Mouse (Mus musculus) forebrain, embryonic 10.5 days (tissue): ENCODE results near the gene Lkaaear1. TPM values are rescaled to one million over a fixed set of nuclear protein-coding genes. Genes with fewer than 3 reads are reported as not detected.

Source experiments
- DNase-seq: peaks from one replicate; pipeline ENCODE4 v3.0.0-alpha.2; 2017; ENCODE audit warnings: low spot score; ENCODE audit errors: extremely low spot score
- H3K27ac ChIP-seq: fragments of 300-500 bp; sonication (generic); 2 replicates; pipeline ENCODE4 v1.5.1; 2016; ENCODE audit warnings: mild to moderate bottlenecking
- H3K27me3 ChIP-seq: fragments of 300-500 bp; sonication (generic); 2 replicates; pipeline ENCODE4 v1.6.1; 2016; ENCODE audit warnings: mild to moderate bottlenecking; ENCODE audit not compliant: poor library complexity, severe bottlenecking
- H3K36me3 ChIP-seq: fragments of 300-500 bp; sonication (generic); replicated peaks from 2 replicates; pipeline ENCODE4 v1.6.1; 2016; ENCODE audit warnings: mild to moderate bottlenecking, moderate library complexity
- H3K4me1 ChIP-seq: fragments of 300-500 bp; sonication (generic); 2 replicates; pipeline ENCODE4 v1.6.1; 2016
- H3K4me3 ChIP-seq: fragments of 300-500 bp; sonication (generic); 2 replicates; pipeline ENCODE4 v1.5.1; 2016; ENCODE audit warnings: mild to moderate bottlenecking, moderate library complexity
- H3K9me3 ChIP-seq: fragments of 300-500 bp; sonication (generic); 2 replicates; pipeline ENCODE4 v1.6.1; 2016; ENCODE audit warnings: mild to moderate bottlenecking, moderate library complexity
- WGBS: fragments of 180-500 bp; shearing (Covaris S2); methylation state at CpG from one replicate; pipeline ENCODE4 v1.1.7; 2016; 5-methylcytosine and 5-hydroxymethylcytosine counted together
- polyA plus RNA-seq: library from polyadenylated mRNA; unstranded; fragments of >200 nt; fragmentation: Nextera tagmentation; extraction: Ambion mirVana; gene quantifications from 2 replicates; pipeline ENCODE4 v1.2.1, GENCODE M21; 2016

Gene Lkaaear1
- polyA plus RNA-seq, 1 experiment from 2014 or later: not detected

GRCm38 (mm10) chr2:181662620-181663297 is 35.5 kb downstream of the Lkaaear1 start:
- Histone ChIP-seq H3K27ac (peak overlapping the region; percentile 53; the same call in 1 of the 2 replicates), H3K36me3 (peaks cover 7% of the 10 kb centered on the region; the same call in 1 of the 2 replicates), H3K27me3 (peaks cover 9% of the 10 kb centered on the region), H3K9me3 (no peaks in the 10 kb centered on the region), H3K4me3 (no peak overlapping the region), H3K4me1 (peaks cover 37% of the 10 kb centered on the region)
- DNase-seq: no peak
- 88% methylated on average over 3 of the region's 3 CpGs for WGBS

- peak overlapping the region; percentile 26; the same call in 1 of the 2 replicates for H3K27ac ChIP-seq
- WGBS: 11% methylated on average over 9 of the region's 9 CpGs
Observed at GRCm38 (mm10) chr2:181659609-181660055, 38.6 kb downstream of the Lkaaear1 start.

GRCm38 (mm10) chr2:181658930-181659555 is 39.2 kb downstream of the Lkaaear1 start:
- Histone ChIP-seq H3K9me3 (no peaks in the 10 kb centered on the region), H3K4me3 (no peak overlapping the region), H3K4me1 (peaks cover 40% of the 10 kb centered on the region), H3K27ac (no peak overlapping the region), H3K27me3 (no peaks in the 10 kb centered on the region), H3K36me3 (peaks cover 43% of the 10 kb centered on the region)
- no peak for DNase-seq
- WGBS: 33% methylated on average over 17 of the region's 17 CpGs

More at GRCm38 (mm10) chr2:181659609-181660055, 38.6 kb downstream of the Lkaaear1 start:
- Histone ChIP-seq H3K27me3 (no peaks in the 10 kb centered on the region), H3K36me3 (peaks cover 37% of the 10 kb centered on the region), H3K4me3 (no peak overlapping the region), H3K9me3 (no peaks in the 10 kb centered on the region), H3K4me1 (peaks cover 40% of the 10 kb centered on the region)
- peak; percentile 60 for DNase-seq

GRCm38 (mm10) chr2:181658528-181658927 is 39.7 kb downstream of the Lkaaear1 start:
- Histone ChIP-seq H3K27ac (no peak overlapping the region), H3K36me3 (peaks cover 48% of the 10 kb centered on the region), H3K4me3 (no peak overlapping the region), H3K9me3 (no peaks in the 10 kb centered on the region), H3K4me1 (peaks cover 39% of the 10 kb centered on the region), H3K27me3 (no peaks in the 10 kb centered on the region)
- 82% methylated on average over 7 of the region's 7 CpGs for WGBS
- DNase-seq: no peak

GRCm38 (mm10) chr2:181657441-181657840 is 40.8 kb downstream of the Lkaaear1 start:
- Histone ChIP-seq H3K4me1 (peaks cover 28% of the 10 kb centered on the region), H3K27ac (no peak overlapping the region), H3K27me3 (no peaks in the 10 kb centered on the region), H3K9me3 (no peaks in the 10 kb centered on the region), H3K36me3 (peaks cover 59% of the 10 kb centered on the region), H3K4me3 (no peak overlapping the region)
- 89% methylated on average over 2 of the region's 2 CpGs for WGBS
- DNase-seq: no peak

GRCm38 (mm10) chr2:181656734-181657133 is 41.5 kb downstream of the Lkaaear1 start, which contains the start of gene Gm29797:
TSS of gene Gm29797 (plus strand) at chr2:181657034.
- Histone ChIP-seq H3K27ac (no peak within 1 kb of the TSS), H3K4me1 (peaks cover 24% of the 10 kb centered on the region), H3K9me3 (no peaks in the 10 kb centered on the region), H3K4me3 (no peak within 1 kb of the TSS), H3K36me3 (peaks cover 66% of the 10 kb centered on the region), H3K27me3 (no peaks in the 10 kb centered on the region)
- DNase-seq: no peak
- 78% methylated on average over 3 of the region's 3 CpGs for WGBS

GRCm38 (mm10) chr2:181653523-181653922 is 44.7 kb downstream of the Lkaaear1 start:
- Histone ChIP-seq H3K4me1 (peaks cover 4% of the 10 kb centered on the region), H3K27ac (no peak overlapping the region), H3K9me3 (no peaks in the 10 kb centered on the region), H3K36me3 (peaks cover 94% of the 10 kb centered on the region), H3K4me3 (no peak overlapping the region), H3K27me3 (no peaks in the 10 kb centered on the region)
- no peak for DNase-seq
- WGBS: 92% methylated on average over 1 of the region's 1 CpGs

- H3K27ac ChIP-seq: no peak overlapping the region
- DNase-seq: no peak
- H3K4me1 ChIP-seq: 0 out of 2 replicates have a peak, but pooled peaks cover 3% of the 10 kb centered on the region
- no peaks in the 10 kb centered on the region for H3K27me3 ChIP-seq
- peaks cover 96% of the 10 kb centered on the region for H3K36me3 ChIP-seq
- H3K9me3 ChIP-seq: no peaks in the 10 kb centered on the region
- H3K4me3 ChIP-seq: no peak overlapping the region
Observed at GRCm38 (mm10) chr2:181653065-181653464, 45.2 kb downstream of the Lkaaear1 start.

GRCm38 (mm10) chr2:181648926-181649325 is 49.3 kb downstream of the Lkaaear1 start:
- Histone ChIP-seq H3K9me3 (no peaks in the 10 kb centered on the region), H3K27me3 (no peaks in the 10 kb centered on the region), H3K4me1 (no peaks in the 10 kb centered on the region), H3K36me3 (peaks cover 98% of the 10 kb centered on the region), H3K27ac (no peak overlapping the region), H3K4me3 (no peak overlapping the region)
- WGBS: 91% methylated on average over 10 of the region's 10 CpGs
- no peak for DNase-seq

Other genes with a start within 250 kb of the Lkaaear1 start
- 17.5 and 18.3 TPM in 2 replicates for gene Zbtb46, start 239.0 kb downstream of the Lkaaear1 start, polyA plus RNA-seq
- gene Abhd16b, start 205.2 kb downstream of the Lkaaear1 start, polyA plus RNA-seq: 0.25 TPM in 1 of 2 replicates, not detected in the other
- 151 and 158 TPM in 2 replicates for gene Tpd52l2, start 201.3 kb downstream of the Lkaaear1 start, polyA plus RNA-seq
- gene Dnajc5, start 178.0 kb downstream of the Lkaaear1 start, polyA plus RNA-seq: 92.3 and 92.4 TPM in 2 replicates
- 40.7 and 41.3 TPM in 2 replicates for gene Uckl1, start 113.5 kb downstream of the Lkaaear1 start, polyA plus RNA-seq
- 78.5 and 86.9 TPM in 2 replicates for gene Prpf6, start 106.6 kb downstream of the Lkaaear1 start, polyA plus RNA-seq
- gene Zfp512b, start 105.6 kb downstream of the Lkaaear1 start, polyA plus RNA-seq: 42.2 and 44.0 TPM in 2 replicates
- gene Samd10, start 99.2 kb downstream of the Lkaaear1 start, polyA plus RNA-seq: 31.0 and 31.6 TPM in 2 replicates
- 0.21 and 0.26 TPM in 2 replicates for gene Gm29797, start 41.4 kb downstream of the Lkaaear1 start, polyA plus RNA-seq
- 19.7 and 21.2 TPM in 2 replicates for gene Sox18, start 26.8 kb downstream of the Lkaaear1 start, polyA plus RNA-seq
- gene Tcea2, start 18.1 kb downstream of the Lkaaear1 start, polyA plus RNA-seq: 17.0 and 18.7 TPM in 2 replicates
- gene Rgs19, start 4.5 kb downstream of the Lkaaear1 start, polyA plus RNA-seq: 75.0 and 81.6 TPM in 2 replicates
- 4.5 and 5.2 TPM in 2 replicates for gene Oprl1, start 16.6 kb upstream of the Lkaaear1 start, polyA plus RNA-seq
- 9.5 and 11.5 TPM in 2 replicates for gene Myt1, start 64.9 kb upstream of the Lkaaear1 start, polyA plus RNA-seq
- gene Pcmtd2, start 139.4 kb upstream of the Lkaaear1 start, polyA plus RNA-seq: 21.6 and 22.1 TPM in 2 replicates
- gene Polr3k, start 165.9 kb upstream of the Lkaaear1 start, polyA plus RNA-seq: 107 and 110 TPM in 2 replicates